Mouse (Mus musculus) inflammation-experienced regulatory T-cells, adult 6 months (primary cell): Measurements from ENCODE around the gene Asic5. TPM values are rescaled to one million over a fixed set of nuclear protein-coding genes. Genes with fewer than 3 reads are reported as not detected.
A peak's percentile ranks its signal among the peaks of the same experiment; 100 is the strongest.

ENCODE experiments used
- ATAC-seq: one replicate; pipeline ENCODE4 v1.8.0; 2017
- polyA plus RNA-seq, 3 experiments: library from polyadenylated mRNA; unstranded; fragments of 100-300 nt; shearing (Covaris generic); gene quantifications; one replicate each; pipeline ENCODE4 v1.2.1; 2017

Gene Asic5
- polyA plus RNA-seq, 3 experiments from 2014 or later, result not detected

GRCm38 (mm10) chr3:82014148-82014703 lies 32.1 kb downstream of the Asic5 start:
- no peak for ATAC-seq

- ATAC-seq, result no peak
Observed at GRCm38 (mm10) chr3:82022421-82022920, 40.4 kb downstream of the Asic5 start.

GRCm38 (mm10) chr3:82023065-82023464 lies 41.0 kb downstream of the Asic5 start:
- no peak for ATAC-seq

- no peak for ATAC-seq
Observed at GRCm38 (mm10) chr3:82027286-82027685, 45.2 kb downstream of the Asic5 start.

GRCm38 (mm10) chr3:82029229-82029628 lies 47.1 kb downstream of the Asic5 start:
- ATAC-seq, result peak; percentile 54

- ATAC-seq, result no peak
Observed at GRCm38 (mm10) chr3:82030008-82030748, 48.1 kb downstream of the Asic5 start.

- no peak for ATAC-seq
Observed at GRCm38 (mm10) chr3:82036262-82037044, 54.4 kb downstream of the Asic5 start.

- no peak for ATAC-seq
Observed at GRCm38 (mm10) chr3:82043676-82044075, 61.6 kb downstream of the Asic5 start.

GRCm38 (mm10) chr3:82044902-82045301 lies 62.8 kb downstream of the Asic5 start:
- no peak for ATAC-seq

GRCm38 (mm10) chr3:82046087-82046486 lies 64.0 kb downstream of the Asic5 start:
- no peak for ATAC-seq

- peak; percentile 48 for ATAC-seq
Observed at GRCm38 (mm10) chr3:82047100-82047753, 65.1 kb downstream of the Asic5 start.

GRCm38 (mm10) chr3:82048078-82048477 lies 66.0 kb downstream of the Asic5 start:
- ATAC-seq, result no peak

GRCm38 (mm10) chr3:82048681-82049080 lies 66.6 kb downstream of the Asic5 start:
- ATAC-seq, result no peak

- ATAC-seq, result no peak
Observed at GRCm38 (mm10) chr3:82051468-82051867, 69.4 kb downstream of the Asic5 start.

- no peak for ATAC-seq
Observed at GRCm38 (mm10) chr3:82052029-82052428, 69.9 kb downstream of the Asic5 start.

- no peak for ATAC-seq
Observed at GRCm38 (mm10) chr3:82054283-82054974, 72.3 kb downstream of the Asic5 start.

- no peak for ATAC-seq
Observed at GRCm38 (mm10) chr3:82057201-82057600, 75.1 kb downstream of the Asic5 start.

GRCm38 (mm10) chr3:82061402-82062180 lies 79.5 kb downstream of the Asic5 start:
- ATAC-seq, result no peak

- ATAC-seq, result no peak
Observed at GRCm38 (mm10) chr3:82067830-82068229, 85.7 kb downstream of the Asic5 start.
